Mouse (Mus musculus): ENCODE results near the gene C1ql4.
"Not testable (repeated sequence)": the region's sequence is repeated elsewhere in the genome, so short reads cannot be mapped to it uniquely, and the experiment has no call there.

Gene C1ql4

GRCm38 (mm10) chr15:99098493-99098861 is 10.9 kb upstream of the C1ql4 start:
- DNase-seq (ENCODE audit: low spot score) = no peak

GRCm38 (mm10) chr15:99097840-99098492 is 10.3 kb upstream of the C1ql4 start:
- no peak for DNase-seq (ENCODE audit: low spot score)

- no peak for DNase-seq (ENCODE audit: low spot score)
Measured at GRCm38 (mm10) chr15:99096831-99097500, 9.3 kb upstream of the C1ql4 start.

GRCm38 (mm10) chr15:99096061-99096793 is 8.6 kb upstream of the C1ql4 start:
- no peak for DNase-seq (ENCODE audit: low spot score)

- no peak for DNase-seq (ENCODE audit: low spot score)
Measured at GRCm38 (mm10) chr15:99095356-99095755, 7.7 kb upstream of the C1ql4 start.

GRCm38 (mm10) chr15:99094631-99095270 is 7.1 kb upstream of the C1ql4 start:
- no peak for DNase-seq (ENCODE audit: low spot score)

- no peak for DNase-seq (ENCODE audit: low spot score)
Measured at GRCm38 (mm10) chr15:99093291-99094258, 6.0 kb upstream of the C1ql4 start.

- DNase-seq (ENCODE audit: low spot score) = no peak
Measured at GRCm38 (mm10) chr15:99092870-99093269, 5.3 kb upstream of the C1ql4 start, which contains the start of gene Dnajc22. Gene Dnajc22, plus strand, starts transcription at chr15:99093170.

- no peak for DNase-seq (ENCODE audit: low spot score)
Measured at GRCm38 (mm10) chr15:99089069-99089468, 1.5 kb upstream of the C1ql4 start.

- peak; percentile 53 for DNase-seq (ENCODE audit: low spot score)
Measured at GRCm38 (mm10) chr15:99088292-99088691, 675 bp upstream of the C1ql4 start.

GRCm38 (mm10) chr15:99085997-99086396 is 1.6 kb downstream of the C1ql4 start:
- no peak for DNase-seq (ENCODE audit: low spot score)

- no peak for DNase-seq (ENCODE audit: low spot score)
Measured at GRCm38 (mm10) chr15:99084618-99085017, 3.0 kb downstream of the C1ql4 start.

- no peak for DNase-seq (ENCODE audit: low spot score)
Measured at GRCm38 (mm10) chr15:99083867-99084557, 3.6 kb downstream of the C1ql4 start.

- no peak for DNase-seq (ENCODE audit: low spot score)
Measured at GRCm38 (mm10) chr15:99083258-99083657, 4.4 kb downstream of the C1ql4 start.

GRCm38 (mm10) chr15:99082840-99083239 is 4.8 kb downstream of the C1ql4 start:
- no peak for DNase-seq (ENCODE audit: low spot score)

GRCm38 (mm10) chr15:99082322-99082721 is 5.3 kb downstream of the C1ql4 start:
- DNase-seq (ENCODE audit: low spot score) = no peak

- no peak for DNase-seq (ENCODE audit: low spot score)
Measured at GRCm38 (mm10) chr15:99079804-99080203, 7.8 kb downstream of the C1ql4 start.

- no peak for DNase-seq (ENCODE audit: low spot score)
Measured at GRCm38 (mm10) chr15:99078181-99078910, 9.3 kb downstream of the C1ql4 start.

- not testable (repeated sequence) for DNase-seq (ENCODE audit: low spot score)
Measured at GRCm38 (mm10) chr15:99076011-99076410, 11.6 kb downstream of the C1ql4 start.
